Mouse (Mus musculus) spleen, adult 2 months (tissue): ENCODE data around the gene Abcb6. TPM values are rescaled to one million over a fixed set of nuclear protein-coding genes. Genes with fewer than 3 reads are reported as not detected.

Experiments
- DNase-seq, 2 experiments: peaks; one replicate each; pipeline versions ENCODE4 v3.0.0 to v3.0.0-alpha.2; 2012 to 2021; ENCODE audit warnings: low spot score in 2 of 2, low read depth in 1 of 2
- H3K27ac ChIP-seq: fragments of 200-500 bp; 2 replicates; pipeline ENCODE4 v1.5.1; 2012; ENCODE audit warnings: low read length, inconsistent platforms; ENCODE audit not compliant: insufficient read depth
- H3K27me3 ChIP-seq: fragments of 200-500 bp; 2 replicates; pipeline ENCODE4 v1.6.1; 2012; ENCODE audit warnings: mild to moderate bottlenecking, moderate library complexity, low read length, inconsistent platforms; ENCODE audit not compliant: control insufficient read depth, insufficient read depth
- H3K36me3 ChIP-seq: fragments of 200-500 bp; 2 replicates; pipeline ENCODE4 v1.6.1; 2012; ENCODE audit warnings: mild to moderate bottlenecking, low read length, inconsistent platforms; ENCODE audit not compliant: control insufficient read depth, insufficient read depth
- H3K4me1 ChIP-seq: fragments of 200-500 bp; 2 replicates; pipeline ENCODE4 v1.6.1; 2011; ENCODE audit warnings: inconsistent platforms; ENCODE audit not compliant: control insufficient read depth, insufficient read depth, insufficient read length
- H3K4me3 ChIP-seq: fragments of 200-500 bp; 2 replicates; pipeline ENCODE4 v1.5.1; 2011; ENCODE audit warnings: mild to moderate bottlenecking, inconsistent platforms; ENCODE audit not compliant: insufficient read depth, insufficient read length; ENCODE audit errors: extremely low read depth
- CTCF ChIP-seq: fragments of 200-500 bp; IDR thresholded peaks from 2 replicates; pipeline ENCODE4 v1.5.1; 2011; ENCODE audit warnings: mild to moderate bottlenecking, inconsistent platforms; ENCODE audit not compliant: insufficient read depth, insufficient read length, insufficient replicate concordance; ENCODE audit errors: extremely low read depth
- POLR2A ChIP-seq: fragments of 200-500 bp; IDR thresholded peaks from 2 replicates; pipeline ENCODE4 v1.6.1; 2011; ENCODE audit warnings: low read depth, low read length, inconsistent platforms
- WGBS: fragments of 180-500 bp; shearing (Covaris S2); methylation state at CpG from one replicate; pipeline ENCODE4 v1.1.7; 2018; 5-methylcytosine and 5-hydroxymethylcytosine counted together
- polyA plus RNA-seq: library from polyadenylated mRNA; depleted of rRNA; stranded (reverse); fragments of >200 nt; gene quantifications from 2 replicates; pipeline ENCODE4 v1.2.3, GENCODE M21; 2012

The Abcb6 gene
- polyA plus RNA-seq, 1 experiment: 14.0 TPM

GRCm38 (mm10) chr1:75155837-75156236 lies 24.4 kb downstream of the Abcb6 start:
- DNase-seq: no peak
- Histone ChIP-seq H3K4me1 (no peaks in the 10 kb centered on the region), H3K4me3 (no peak overlapping the region), H3K36me3 (no peaks in the 10 kb centered on the region), H3K27me3 (no peaks in the 10 kb centered on the region), H3K27ac (no peak overlapping the region)
- TF ChIP-seq CTCF (no peak), POLR2A (no peak)
- 50% methylated on average over 3 of the region's 3 CpGs for WGBS

- WGBS: 91% methylated on average over 4 of the region's 4 CpGs
- H3K27me3 ChIP-seq: no peaks in the 10 kb centered on the region
- no peak for TF ChIP-seq CTCF
- no peak for TF ChIP-seq POLR2A
- no peaks in the 10 kb centered on the region for H3K4me1 ChIP-seq
- no peak overlapping the region for H3K4me3 ChIP-seq
- no peak overlapping the region for H3K27ac ChIP-seq
- no peak for DNase-seq
- H3K36me3 ChIP-seq: peaks cover 36% of the 10 kb centered on the region
Observed at GRCm38 (mm10) chr1:75148727-75149126, 31.5 kb downstream of the Abcb6 start.

GRCm38 (mm10) chr1:75147411-75148135 lies 32.6 kb downstream of the Abcb6 start:
- 91% methylated on average over 7 of the region's 7 CpGs for WGBS
- H3K36me3 ChIP-seq: peaks cover 36% of the 10 kb centered on the region
- H3K4me3 ChIP-seq: no peak overlapping the region
- DNase-seq: no peak
- H3K27me3 ChIP-seq: no peaks in the 10 kb centered on the region
- H3K27ac ChIP-seq: no peak overlapping the region
- H3K4me1 ChIP-seq: no peaks in the 10 kb centered on the region; the same call in none of the 2 replicates
- TF ChIP-seq CTCF (no peak), POLR2A (no peak)

- H3K27me3 ChIP-seq: no peaks in the 10 kb centered on the region
- peaks cover 3% of the 10 kb centered on the region for H3K4me1 ChIP-seq
- no peak overlapping the region for H3K4me3 ChIP-seq
- TF ChIP-seq CTCF (no peak), POLR2A (no peak)
- peaks cover 36% of the 10 kb centered on the region for H3K36me3 ChIP-seq
- WGBS: 95% methylated on average over 3 of the region's 3 CpGs
- DNase-seq: no peak
- no peak overlapping the region for H3K27ac ChIP-seq
Observed at GRCm38 (mm10) chr1:75145589-75145988, 34.6 kb downstream of the Abcb6 start.

GRCm38 (mm10) chr1:75142301-75143261 lies 37.6 kb downstream of the Abcb6 start, which contains the start of the genes Cnppd1 and Retreg2:
Cnppd1 (minus strand) TSS chr1:75142711.
Retreg2 (plus strand) TSS chr1:75142778.
- under 1% methylated on average over 87 of the region's 91 CpGs for WGBS
- peak; percentile 91 to 94 for DNase-seq

GRCm38 (mm10) chr1:75141486-75142190 lies 38.6 kb downstream of the Abcb6 start:
- under 1% methylated on average over 53 of the region's 53 CpGs for WGBS

More at GRCm38 (mm10) chr1:75142301-75143261, 37.6 kb downstream of the Abcb6 start, which contains the start of the genes Cnppd1 and Retreg2:
- peak within 1 kb of the TSS; percentile 99 for H3K27ac ChIP-seq
- H3K36me3 ChIP-seq: peaks cover 39% of the 10 kb centered on the region
- TF ChIP-seq POLR2A: peak; percentile 81
- TF ChIP-seq CTCF: peak; percentile 54
- peaks cover 4% of the 10 kb centered on the region for H3K4me1 ChIP-seq
- no peaks in the 10 kb centered on the region for H3K27me3 ChIP-seq
- H3K4me3 ChIP-seq: peak within 1 kb of the TSS; percentile 86

More at GRCm38 (mm10) chr1:75141486-75142190, 38.6 kb downstream of the Abcb6 start:
- H3K4me3 ChIP-seq: peak overlapping the region; percentile 86
- peak overlapping the region; percentile 99 for H3K27ac ChIP-seq
- H3K4me1 ChIP-seq: peaks cover 4% of the 10 kb centered on the region
- H3K36me3 ChIP-seq: peaks cover 37% of the 10 kb centered on the region
- DNase-seq: peak; percentile 54 to 73
- H3K27me3 ChIP-seq: no peaks in the 10 kb centered on the region
- TF ChIP-seq POLR2A (peak; percentile 92), CTCF (no peak)
